ENCODE assay signal across 23 mouse cellular contexts in genomic region chr14:61106404-61106803, GRCm38 (mm10). TPM values are rescaled to one million over a fixed set of nuclear protein-coding genes. Genes with fewer than 3 reads are reported as not detected.
DNase-seq lines count a peak whose midpoint lies in the region; ATAC-seq and TF ChIP-seq lines count a peak whose summit lies in the region.
"Had no signal": no experiment of that assay in that cellular context is flagged by ENCODE, and none has a peak within 500 bp of the region (broad histone marks: within the 10 kb centered on the region; RNA-seq: fewer than 3 reads in every experiment).

No protein-coding gene starts in this region.

- H3K4me2 ChIP-seq in liver, postnatal 0 days (ENCODE audit: low read depth, low read length), result no peak overlapping the region
- H3K4me2 ChIP-seq in liver, embryonic 11.5 days, result no peak overlapping the region
- H3K4me2 ChIP-seq in lung, postnatal 0 days (replicated peaks; ENCODE audit: low read depth, low read length), result no peak overlapping the region
- H3K4me2 ChIP-seq: heart, embryonic 12.5 days; hindbrain, embryonic 13.5 days; liver, embryonic 15.5 days; neural tube, embryonic 15.5 days had no signal

- H3K9ac ChIP-seq in liver, postnatal 0 days (replicated peaks), result no peak overlapping the region
- H3K9ac ChIP-seq in liver, embryonic 11.5 days (ENCODE audit: low read depth, low read length), result no peak overlapping the region
- H3K9ac ChIP-seq in lung, postnatal 0 days (replicated peaks; ENCODE audit: low read depth), result no peak overlapping the region
- H3K9ac ChIP-seq: heart, embryonic 12.5 days; hindbrain, embryonic 13.5 days; liver, embryonic 15.5 days; neural tube, embryonic 15.5 days had no signal

- H3K9me3 ChIP-seq in liver, postnatal 0 days (ENCODE audit: low read length), result no peaks in the 10 kb centered on the region
- H3K9me3 ChIP-seq in liver, embryonic 11.5 days (ENCODE audit: control insufficient read depth, low read length), result no peaks in the 10 kb centered on the region
- no peaks in the 10 kb centered on the region for H3K9me3 ChIP-seq in lung, postnatal 0 days (ENCODE audit: low read length)
- H3K9me3 ChIP-seq: heart, embryonic 12.5 days; hindbrain, embryonic 13.5 days; liver, embryonic 15.5 days; megakaryocyte, embryonic 14.5 days; neural tube, embryonic 15.5 days had no signal

- peak; percentile 90 for ATAC-seq in liver, postnatal 0 days
- no peak for ATAC-seq in liver, embryonic 11.5 days (replicated peaks; ENCODE audit: low FRiP score)
- peak; percentile 21; the same call in 1 of the 2 replicates for ATAC-seq in lung, postnatal 0 days

- no peak for TF ChIP-seq EP300 in liver, postnatal 0 days (IDR thresholded peaks at IDR 0.05; ENCODE audit: low read depth)
- no peak for TF ChIP-seq EP300 in lung, postnatal 0 days (IDR thresholded peaks at IDR 0.05)

- intact Hi-C loops in gastrocnemius, postnatal 14 days (cut with DNase I; ENCODE audit: low total_unique reads), result no loop called here

- no peaks in the 10 kb centered on the region for H3K27me3 ChIP-seq in liver, postnatal 0 days (ENCODE audit: insufficient read depth, low read length)
- no peaks in the 10 kb centered on the region for H3K27me3 ChIP-seq in liver, embryonic 11.5 days (replicated peaks; ENCODE audit: control insufficient read depth, insufficient read depth, low read length)
- H3K27me3 ChIP-seq in lung, postnatal 0 days (replicated peaks; ENCODE audit: insufficient read depth, low read length), result no peaks in the 10 kb centered on the region
- H3K27me3 ChIP-seq: heart, embryonic 12.5 days; hindbrain, embryonic 13.5 days; liver, embryonic 15.5 days; neural tube, embryonic 15.5 days had no signal

- H3K27ac ChIP-seq in liver, postnatal 0 days (ENCODE audit: low read depth), result no peak overlapping the region
- no peak overlapping the region for H3K27ac ChIP-seq in liver, embryonic 11.5 days (ENCODE audit: low read depth, low read length)
- H3K27ac ChIP-seq in lung, postnatal 0 days (ENCODE audit: low read length), result no peak overlapping the region
- H3K27ac ChIP-seq: gastrocnemius, adult 2 months; hindbrain, embryonic 13.5 days; liver, embryonic 15.5 days; neural tube, embryonic 15.5 days had no signal

- H3K4me3 ChIP-seq in liver, postnatal 0 days (ENCODE audit: low read depth, low read length), result no peak overlapping the region
- H3K4me3 ChIP-seq in liver, embryonic 11.5 days (ENCODE audit: low read depth, low read length), result no peak overlapping the region
- no peak overlapping the region for H3K4me3 ChIP-seq in lung, postnatal 0 days (ENCODE audit: low read depth, low read length)
- H3K4me3 ChIP-seq: gastrocnemius, adult 2 months; heart, embryonic 12.5 days; hindbrain, embryonic 13.5 days; liver, embryonic 15.5 days; megakaryocyte, embryonic 14.5 days; neural tube, embryonic 15.5 days had no signal

- peak; percentile 76 for DNase-seq in liver, postnatal 0 days
- DNase-seq in liver, embryonic 11.5 days (ENCODE audit: low spot score), result no peak
- DNase-seq in testis, postnatal 10 days (ENCODE audit: low spot score), result peak; percentile 46
- DNase-seq in testis, postnatal 14 days (ENCODE audit: low spot score), result no peak
- peak; percentile 42 for DNase-seq in lung, postnatal 0 days (ENCODE audit: low spot score)
- peak; percentile 33 to 61 for DNase-seq in lung, postnatal 4 days
- no peak for DNase-seq in gastrocnemius, postnatal 14 days
- DNase-seq: adrenal gland, adult 2 months; cerebellum, adult 11 months; cerebellum, postnatal 25 days; embryo, embryonic 11 days; gastrocnemius, adult 2 months; heart, adult 11 months; heart, postnatal 14 days; kidney, adult 8-10 months; kidney, postnatal 14 days; midbrain, embryonic 14.5 days; thymus, adult 18-20 months had no signal

- WGBS in liver, postnatal 0 days (ENCODE audit: insufficient replicate concordance), result 59% methylated on average over 8 of the region's 8 CpGs
- WGBS in liver, embryonic 11.5 days, result 83% methylated on average over 8 of the region's 8 CpGs
- WGBS in lung, postnatal 0 days, result 42% methylated on average over 8 of the region's 8 CpGs

- TF ChIP-seq CTCF in liver, postnatal 0 days (IDR thresholded peaks at IDR 0.05; ENCODE audit: low read depth), result no peak
- no peak for TF ChIP-seq CTCF in lung, postnatal 0 days (IDR thresholded peaks at IDR 0.05)

- no peaks in the 10 kb centered on the region for H3K4me1 ChIP-seq in liver, postnatal 0 days (ENCODE audit: insufficient read depth)
- H3K4me1 ChIP-seq in liver, embryonic 11.5 days (replicated peaks; ENCODE audit: control insufficient read depth, insufficient read depth, low read length), result no peaks in the 10 kb centered on the region
- no peaks in the 10 kb centered on the region for H3K4me1 ChIP-seq in lung, postnatal 0 days (ENCODE audit: insufficient read depth, low read depth, low read length)
- H3K4me1 ChIP-seq: heart, embryonic 12.5 days; hindbrain, embryonic 13.5 days; megakaryocyte, embryonic 14.5 days; neural tube, embryonic 15.5 days had no signal

- H3K36me3 ChIP-seq in liver, postnatal 0 days (replicated peaks; ENCODE audit: insufficient read depth, low read length), result no peaks in the 10 kb centered on the region
- H3K36me3 ChIP-seq in liver, embryonic 11.5 days (ENCODE audit: control insufficient read depth, insufficient read depth, low read length), result no peaks in the 10 kb centered on the region
- no peaks in the 10 kb centered on the region for H3K36me3 ChIP-seq in lung, postnatal 0 days (ENCODE audit: insufficient read depth, low read length)
- H3K36me3 ChIP-seq: heart, embryonic 12.5 days; hindbrain, embryonic 13.5 days; liver, embryonic 15.5 days; neural tube, embryonic 15.5 days had no signal

RNA-seq across cellular contexts. Expression of gene Sacs, which starts 31.9 kb away (rescaled TPM):
- polyA plus RNA-seq in liver, postnatal 0 days (2015; fragmentation: Nextera tagmentation; extraction: Ambion mirVana), result 0.33 and 0.43 TPM in 2 replicates
- 3.4 and 3.5 TPM in 2 replicates for polyA plus RNA-seq in liver, embryonic 11.5 days (2014; fragmentation: Nextera tagmentation; extraction: Ambion mirVana)
- 0.75 and 1.00 TPM in 2 replicates for polyA plus RNA-seq in lung, postnatal 0 days (2015; fragmentation: Nextera tagmentation; extraction: Ambion mirVana)
- 10 to 100 TPM; 22.8 to 31.4 TPM for total RNA-seq in gastrocnemius, postnatal 14 days (2021)

Comparison
In these comparisons a context has a peak if more than half of its experiments do, and no peak if none do; other contexts are left out.
1. DNase-seq: peak in liver, postnatal 0 days (single experiment), testis, postnatal 10 days (single experiment), lung, postnatal 0 days (single experiment) and lung, postnatal 4 days (2 of 2); none in liver, embryonic 11.5 days (single experiment), testis, postnatal 14 days (single experiment) and gastrocnemius, postnatal 14 days (single experiment).